Mouse (Mus musculus) lung, postnatal 0 days (tissue): ENCODE measurements around the gene Orm2. TPM values are rescaled to one million over a fixed set of nuclear protein-coding genes. Genes with fewer than 3 reads are reported as not detected.
A peak's percentile ranks its signal among the peaks of the same experiment; 100 is the strongest.

Source experiments
- ATAC-seq: fragments of 200-750 bp; cut with Nextera tagmentation; 2 replicates; pipeline ENCODE4 v1.8.0; 2017; ENCODE audit warnings: moderate library complexity
- DNase-seq: peaks from one replicate; pipeline ENCODE4 v3.0.0-alpha.2; 2016; ENCODE audit warnings: low spot score
- H3K27ac ChIP-seq: fragments of 300-500 bp; sonication (generic); 2 replicates; pipeline ENCODE4 v1.5.1; 2014; ENCODE audit warnings: antibody characterized with exemption, mild to moderate bottlenecking, low read length, mixed read lengths
- H3K27me3 ChIP-seq: fragments of 300-500 bp; sonication (generic); replicated peaks from 2 replicates; pipeline ENCODE4 v1.6.1; 2014; ENCODE audit warnings: low read length, mixed read lengths; ENCODE audit not compliant: insufficient read depth
- H3K36me3 ChIP-seq: fragments of 300-500 bp; sonication (generic); 2 replicates; pipeline ENCODE4 v1.6.1; 2014; ENCODE audit warnings: low read length, mixed read lengths; ENCODE audit not compliant: insufficient read depth
- H3K4me1 ChIP-seq: fragments of 300-500 bp; sonication (generic); 2 replicates; pipeline ENCODE4 v1.6.1; 2014; ENCODE audit warnings: antibody characterized with exemption, low read depth, low read length, mixed read lengths; ENCODE audit not compliant: insufficient read depth
- H3K4me2 ChIP-seq: fragments of 300-500 bp; sonication (generic); replicated peaks from 2 replicates; pipeline ENCODE4 v1.6.1; 2014; ENCODE audit warnings: low read depth, mild to moderate bottlenecking, low read length, moderate library complexity, mixed read lengths
- H3K4me3 ChIP-seq: fragments of 300-500 bp; sonication (generic); 2 replicates; pipeline ENCODE4 v1.5.1; 2014; ENCODE audit warnings: low read depth, low read length
- H3K9ac ChIP-seq: fragments of 300-500 bp; sonication (generic); replicated peaks from 2 replicates; pipeline ENCODE4 v1.6.1; 2014; ENCODE audit warnings: low read depth, mild to moderate bottlenecking
- H3K9me3 ChIP-seq: fragments of 300-500 bp; sonication (generic); 2 replicates; pipeline ENCODE4 v1.6.1; 2016; ENCODE audit warnings: low read length, mixed read lengths
- CTCF ChIP-seq: IDR thresholded peaks from 2 replicates; pipeline ENCODE4 v1.5.1; 2016; ENCODE audit warnings: antibody characterized with exemption, mild to moderate bottlenecking
- EP300 ChIP-seq: IDR thresholded peaks from 2 replicates; pipeline ENCODE4 v1.6.1; 2016; ENCODE audit warnings: antibody characterized with exemption, mild to moderate bottlenecking, control low read depth
- WGBS: fragments of 180-500 bp; shearing (Covaris S2); extraction: QIAGEN DNeasy Blood & Tissue Kit; methylation state at CpG from one replicate; pipeline ENCODE4 v1.1.7; 2014; 5-methylcytosine and 5-hydroxymethylcytosine counted together
- polyA plus RNA-seq: library from polyadenylated mRNA; unstranded; fragments of >200 nt; fragmentation: Nextera tagmentation; extraction: Ambion mirVana; gene quantifications from 2 replicates; pipeline ENCODE4 v1.2.1, GENCODE M21; 2015

The Orm2 gene
- polyA plus RNA-seq, 1 experiment from 2014 or later, result 0.21 TPM

DNA sequence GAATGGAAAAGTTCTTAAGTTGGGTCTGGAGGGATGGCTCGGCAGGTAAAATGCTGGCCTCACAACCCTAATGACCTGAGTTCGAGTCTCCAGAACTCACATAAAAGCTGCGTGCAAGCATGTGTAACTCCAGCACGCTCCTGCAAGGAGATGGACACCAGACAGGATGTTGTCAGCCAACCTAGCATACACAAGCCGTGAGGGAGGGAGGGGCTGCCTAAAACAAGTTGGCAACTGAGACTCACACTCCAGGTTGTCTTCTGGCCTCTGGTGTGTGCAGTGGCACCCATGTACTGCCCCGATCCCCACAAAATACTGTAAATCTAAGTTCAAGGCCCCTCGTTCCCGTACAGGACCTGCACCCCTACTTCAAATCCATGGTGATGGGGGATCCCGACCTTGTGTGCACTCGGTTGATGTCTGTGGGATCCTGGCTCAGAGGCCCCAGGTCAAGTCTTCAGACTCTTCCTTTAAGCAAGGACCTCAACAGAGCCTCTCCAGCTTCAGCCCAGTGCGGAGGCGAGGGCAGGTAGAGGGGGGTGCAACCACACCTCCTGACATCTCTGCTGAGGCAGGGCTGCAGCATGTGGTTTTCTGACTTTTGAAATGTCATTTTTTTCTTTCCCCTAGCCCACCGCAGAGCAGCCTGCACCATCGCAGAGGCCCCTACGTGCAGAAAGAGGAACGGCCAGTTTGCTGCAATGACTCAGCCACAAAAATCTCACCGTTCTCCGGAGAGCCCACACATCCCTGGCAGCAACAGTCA is 38.5 kb downstream of the Orm2 start:
- DNase-seq, result no peak
- Histone ChIP-seq H3K9ac (no peak overlapping the region), H3K4me3 (no peak overlapping the region), H3K4me1 (peaks cover 19% of the 10 kb centered on the region), H3K36me3 (no peaks in the 10 kb centered on the region; the same call in 1 of the 2 replicates), H3K27me3 (no peaks in the 10 kb centered on the region), H3K27ac (peak overlapping the region; percentile 84; the same call in 1 of the 2 replicates), H3K4me2 (0 out of 2 replicates have a peak overlapping the region, but pooled peaks have one; percentile 14), H3K9me3 (no peaks in the 10 kb centered on the region)
- no peak for TF ChIP-seq EP300
- no peak for TF ChIP-seq CTCF
- no peak for ATAC-seq
- 69% methylated on average over 18 of the region's 18 CpGs for WGBS

DNA sequence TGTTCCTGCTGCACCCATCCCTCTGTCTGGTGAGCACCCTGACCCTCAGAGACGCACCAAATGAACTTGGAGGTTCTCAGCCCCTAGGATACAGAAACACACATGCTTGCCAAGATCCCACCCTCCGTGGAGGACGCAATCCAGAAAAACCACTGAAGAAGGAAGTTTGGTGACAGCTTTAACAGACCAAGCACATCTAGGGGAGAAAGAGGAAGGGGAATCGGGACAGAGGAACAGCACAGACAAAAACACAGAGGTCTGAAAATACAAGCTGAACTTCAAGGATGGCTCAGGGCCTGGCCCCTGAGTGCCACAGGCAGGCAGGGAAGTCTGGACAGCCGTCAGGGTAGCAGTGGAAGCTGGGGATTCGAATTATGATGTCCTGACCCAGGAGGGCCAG is 39.4 kb downstream of the Orm2 start:
- 35% methylated on average over 6 of the region's 6 CpGs for WGBS
- DNase-seq (peak; percentile 37), ATAC-seq (no peak)
- TF ChIP-seq EP300 (no peak), CTCF (no peak)
- H3K4me1 ChIP-seq, result peaks cover 19% of the 10 kb centered on the region
- no peaks in the 10 kb centered on the region for H3K9me3 ChIP-seq
- no peak overlapping the region for H3K4me3 ChIP-seq
- no peaks in the 10 kb centered on the region for H3K27me3 ChIP-seq
- H3K4me2 ChIP-seq, result peak overlapping the region; percentile 61
- no peak overlapping the region for H3K9ac ChIP-seq
- H3K27ac ChIP-seq, result peak overlapping the region; percentile 94
- no peaks in the 10 kb centered on the region; the same call in 1 of the 2 replicates for H3K36me3 ChIP-seq

DNA sequence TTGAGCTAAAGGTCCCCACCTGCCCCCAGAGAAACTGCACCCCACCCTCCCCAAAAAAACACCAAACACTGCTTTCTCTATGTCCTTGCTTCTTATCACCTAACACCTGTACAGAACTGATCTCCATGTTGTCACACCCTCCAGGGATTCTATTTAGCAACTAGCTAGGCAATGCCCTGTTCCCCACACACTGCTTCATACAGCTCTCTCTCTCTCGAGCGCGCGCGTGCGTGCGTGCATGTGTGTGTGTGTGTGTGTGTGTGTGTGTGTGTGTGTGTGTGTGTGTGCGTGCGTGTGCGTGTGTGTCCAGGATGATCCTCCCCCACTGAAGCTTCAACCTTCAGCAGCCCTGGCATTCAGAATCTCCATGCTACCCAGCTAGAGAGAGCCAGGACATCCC is 39.8 kb downstream of the Orm2 start:
- Histone ChIP-seq H3K27me3 (no peaks in the 10 kb centered on the region), H3K4me3 (peak overlapping the region; percentile 36; the same call in 1 of the 2 replicates), H3K9me3 (no peaks in the 10 kb centered on the region), H3K27ac (peak overlapping the region; percentile 94), H3K4me2 (peak overlapping the region; percentile 61), H3K4me1 (peaks cover 19% of the 10 kb centered on the region), H3K36me3 (no peaks in the 10 kb centered on the region; the same call in 1 of the 2 replicates), H3K9ac (peak overlapping the region; percentile 37; the same call in 1 of the 2 replicates)
- ATAC-seq (no peak), DNase-seq (no peak)
- no peak for TF ChIP-seq CTCF
- TF ChIP-seq EP300, result no peak
- 47% methylated on average over 9 of the region's 10 CpGs for WGBS

DNA sequence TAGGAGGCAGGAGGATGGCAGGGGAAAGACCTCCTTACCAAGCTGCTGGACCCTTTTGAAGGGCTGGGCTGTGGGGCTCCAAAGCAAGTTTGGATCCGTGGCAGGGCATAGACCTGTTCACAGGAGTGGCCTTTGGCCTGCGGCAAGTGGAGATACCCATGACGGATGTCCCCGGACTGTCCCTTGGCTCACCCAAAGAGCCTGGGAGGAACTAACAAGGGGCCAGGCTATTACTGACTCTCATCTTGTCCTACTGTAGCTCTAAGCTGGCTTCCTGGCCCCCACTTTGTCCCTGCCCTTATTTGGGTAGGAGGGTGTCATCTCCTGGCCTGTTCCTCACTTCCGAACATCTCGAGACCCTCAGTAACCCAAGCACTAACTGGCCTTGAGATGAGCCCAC is 40.3 kb downstream of the Orm2 start:
- TF ChIP-seq EP300 (no peak), CTCF (no peak)
- DNase-seq (peak; percentile 63), ATAC-seq (peak; percentile 23)
- peaks cover 19% of the 10 kb centered on the region for H3K4me1 ChIP-seq
- H3K9me3 ChIP-seq, result no peaks in the 10 kb centered on the region
- WGBS, result 13% methylated on average over 6 of the region's 6 CpGs
- peak overlapping the region; percentile 37 for H3K9ac ChIP-seq
- no peaks in the 10 kb centered on the region; the same call in 1 of the 2 replicates for H3K36me3 ChIP-seq
- peak overlapping the region; percentile 36 for H3K4me3 ChIP-seq
- peak overlapping the region; percentile 94 for H3K27ac ChIP-seq
- H3K4me2 ChIP-seq, result peak overlapping the region; percentile 61
- no peaks in the 10 kb centered on the region for H3K27me3 ChIP-seq

DNA sequence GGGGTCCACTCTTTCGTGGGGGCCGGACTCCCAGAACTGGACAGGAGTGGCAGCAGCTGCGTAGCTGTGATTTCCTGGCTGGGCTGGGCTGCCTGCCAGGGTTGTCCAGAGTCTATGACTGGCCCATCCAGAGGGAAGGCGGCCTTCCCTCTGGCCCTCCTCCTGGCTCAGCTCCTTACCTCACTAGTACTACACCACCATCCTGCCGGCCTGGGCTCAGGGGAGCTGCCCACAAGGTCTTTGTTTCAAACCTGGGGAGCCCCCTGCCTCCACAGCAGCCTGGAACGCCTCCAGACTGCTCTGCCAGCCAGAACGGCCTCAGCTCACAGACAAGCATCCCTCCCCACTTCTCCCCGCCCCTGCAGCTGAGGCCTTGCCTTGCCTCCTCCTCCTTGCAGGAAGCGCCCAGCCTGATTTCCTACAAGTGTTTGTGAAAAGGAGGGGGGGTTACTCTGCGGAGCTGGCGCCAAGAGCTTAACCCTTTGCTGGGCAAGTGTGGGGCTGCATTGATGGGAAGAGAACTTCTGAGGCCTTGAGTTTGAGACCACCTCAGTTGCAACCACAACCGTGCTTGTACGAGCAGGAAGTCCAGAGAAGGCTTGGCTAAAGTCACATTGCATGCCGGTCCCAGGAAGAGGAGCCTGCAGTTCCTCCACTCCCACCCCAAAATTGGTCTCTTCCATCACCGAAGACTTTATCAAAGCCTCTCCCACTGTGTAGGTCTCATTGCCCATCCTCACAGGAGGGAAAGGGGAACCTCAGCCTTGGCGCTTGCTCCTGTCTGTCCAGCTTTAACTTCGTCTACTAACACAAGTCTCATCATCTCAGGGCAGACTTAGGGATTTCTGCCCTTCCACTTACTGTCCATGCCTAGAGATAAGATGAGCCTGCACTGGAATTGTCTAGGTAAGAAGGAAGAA is 41.1 kb downstream of the Orm2 start, which contains the start of gene Akna:
Akna (minus strand) TSS at position 315 of the 920 bp plus-strand sequence.
- peak within 1 kb of the TSS; percentile 36 for H3K4me3 ChIP-seq
- H3K4me2 ChIP-seq, result peak within 1 kb of the TSS; percentile 61
- H3K27me3 ChIP-seq, result no peaks in the 10 kb centered on the region
- H3K4me1 ChIP-seq, result peaks cover 20% of the 10 kb centered on the region
- H3K36me3 ChIP-seq, result no peaks in the 10 kb centered on the region
- ATAC-seq (peak; percentile 91), DNase-seq (peak; percentile 98)
- H3K9me3 ChIP-seq, result no peaks in the 10 kb centered on the region
- H3K27ac ChIP-seq, result peak within 1 kb of the TSS; percentile 94
- 0 out of 2 replicates have a peak, but pooled peaks have one; percentile 29 for TF ChIP-seq EP300
- no peak for TF ChIP-seq CTCF
- WGBS, result 1% methylated on average over 17 of the region's 17 CpGs
- peak within 1 kb of the TSS; percentile 37 for H3K9ac ChIP-seq

DNA sequence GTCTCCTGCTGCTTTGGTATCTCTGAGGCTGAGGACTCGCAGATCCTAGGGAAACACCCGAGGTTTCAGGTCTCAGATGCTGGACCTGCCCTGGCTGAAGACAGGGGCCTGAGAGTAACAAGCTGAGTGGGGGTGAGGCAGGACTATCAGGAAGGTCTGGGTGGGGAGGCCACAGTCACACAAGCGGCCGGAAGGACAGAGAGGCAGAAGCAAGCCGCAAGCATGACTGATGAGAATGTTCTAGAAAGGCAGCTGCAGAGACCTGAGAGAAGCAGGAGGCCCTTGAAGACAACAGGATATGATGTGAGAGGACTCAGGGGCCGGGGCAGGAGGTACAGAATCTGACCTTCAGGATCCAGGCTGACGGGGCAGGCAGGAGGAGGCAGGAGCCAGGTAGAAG is 42.0 kb downstream of the Orm2 start:
- H3K27me3 ChIP-seq, result no peaks in the 10 kb centered on the region
- WGBS, result 24% methylated on average over 7 of the region's 7 CpGs
- DNase-seq (peak; percentile 44), ATAC-seq (no peak)
- H3K9ac ChIP-seq, result no peak overlapping the region
- H3K4me3 ChIP-seq, result no peak overlapping the region
- H3K27ac ChIP-seq, result peak overlapping the region; percentile 94
- peaks cover 25% of the 10 kb centered on the region for H3K4me1 ChIP-seq
- H3K4me2 ChIP-seq, result 0 out of 2 replicates have a peak overlapping the region, but pooled peaks have one; percentile 61
- H3K36me3 ChIP-seq, result no peaks in the 10 kb centered on the region
- H3K9me3 ChIP-seq, result no peaks in the 10 kb centered on the region
- TF ChIP-seq EP300, result no peak
- TF ChIP-seq CTCF, result no peak
